Mouse (Mus musculus) forebrain, postnatal 0 days (tissue): ENCODE results near the gene Pnma3. TPM values are rescaled to one million over a fixed set of nuclear protein-coding genes. Genes with fewer than 3 reads are reported as not detected.
"Not testable (repeated sequence)": the region's sequence is repeated elsewhere in the genome, so short reads cannot be mapped to it uniquely, and the experiment has no call there.

Experiments
- ATAC-seq: fragments of 200-750 bp; cut with Nextera tagmentation; 2 replicates; pipeline ENCODE4 v1.8.0; 2017; ENCODE audit warnings: mild to moderate bottlenecking, moderate library complexity
- DNase-seq: peaks from one replicate; pipeline ENCODE4 v3.0.0-alpha.2; 2015
- H3K27ac ChIP-seq: fragments of 300-500 bp; sonication (generic); 2 replicates; pipeline ENCODE4 v1.5.1; 2014; ENCODE audit warnings: low read depth, mild to moderate bottlenecking, antibody characterized with exemption, low read length, moderate library complexity, mixed read lengths
- H3K27me3 ChIP-seq: fragments of 300-500 bp; sonication (generic); 2 replicates; pipeline ENCODE4 v1.6.1; 2014; ENCODE audit warnings: mild to moderate bottlenecking, low read length, mixed read lengths; ENCODE audit not compliant: insufficient read depth
- H3K36me3 ChIP-seq: fragments of 300-500 bp; sonication (generic); 2 replicates; pipeline ENCODE4 v1.6.1; 2014; ENCODE audit warnings: mild to moderate bottlenecking, moderate library complexity; ENCODE audit not compliant: insufficient read depth
- H3K4me1 ChIP-seq: fragments of 300-500 bp; sonication (generic); 2 replicates; pipeline ENCODE4 v1.6.1; 2014; ENCODE audit warnings: antibody characterized with exemption; ENCODE audit not compliant: insufficient read depth
- H3K4me2 ChIP-seq: fragments of 300-500 bp; sonication (generic); 2 replicates; pipeline ENCODE4 v1.6.1; 2014; ENCODE audit warnings: low read depth, mild to moderate bottlenecking, moderate library complexity
- H3K4me3 ChIP-seq: fragments of 300-500 bp; sonication (generic); 2 replicates; pipeline ENCODE4 v1.5.1; 2014; ENCODE audit warnings: low read depth, low read length, mixed read lengths
- H3K9ac ChIP-seq: fragments of 300-500 bp; sonication (generic); 2 replicates; pipeline ENCODE4 v1.6.1; 2014; ENCODE audit warnings: mild to moderate bottlenecking
- H3K9me3 ChIP-seq: fragments of 300-500 bp; sonication (generic); 2 replicates; pipeline ENCODE4 v1.6.1; 2016; ENCODE audit warnings: low read length
- CTCF ChIP-seq: sonication (generic); IDR thresholded peaks from 2 replicates; pipeline ENCODE4 v1.5.1; 2016; ENCODE audit warnings: antibody characterized with exemption, control low read depth, low read depth
- WGBS: fragments of 180-500 bp; shearing (Covaris S2); extraction: QIAGEN DNeasy Blood & Tissue Kit; methylation state at CpG from one replicate; pipeline ENCODE4 v1.1.7; 2014; 5-methylcytosine and 5-hydroxymethylcytosine counted together
- polyA plus RNA-seq: library from polyadenylated mRNA; unstranded; fragments of >200 nt; fragmentation: Nextera tagmentation; extraction: Ambion mirVana; gene quantifications from 2 replicates; pipeline ENCODE4 v1.2.1, GENCODE M21; 2015
- total RNA-seq: library from RNA; depleted of rRNA; stranded (reverse); fragments of >200 nt; gene quantifications from 2 replicates; pipeline ENCODE4 v1.2.3, GENCODE M21; 2014; rRNA removed

Pnma3 gene
- total and polyA plus RNA-seq, 2 experiments from 2014 or later, result 3.4 to 19.8 TPM

- ATAC-seq (peak; percentile 96), DNase-seq (peak; percentile 65)
- Histone ChIP-seq H3K4me1 (no peaks in the 10 kb centered on the region), H3K4me3 (peak overlapping the region; percentile 37), H3K36me3 (no peaks in the 10 kb centered on the region), H3K9me3 (no peaks in the 10 kb centered on the region), H3K9ac (peak overlapping the region; percentile 51), H3K4me2 (peak overlapping the region; percentile 55), H3K27ac (no peak overlapping the region), H3K27me3 (no peaks in the 10 kb centered on the region)
- WGBS, result 40% methylated on average over 24 of the region's 24 CpGs
- no peak for TF ChIP-seq CTCF
These were observed 824 bp upstream of the Pnma3 start for GRCm38 (mm10) chrX:73063512-73064414.

GRCm38 (mm10) chrX:73066765-73067312 lies 2.3 kb downstream of the Pnma3 start:
- not testable (repeated sequence) for H3K4me3 ChIP-seq, H3K36me3 ChIP-seq, H3K9ac ChIP-seq, DNase-seq, H3K9me3 ChIP-seq, H3K27me3 ChIP-seq, H3K4me1 ChIP-seq, H3K4me2 ChIP-seq, H3K27ac ChIP-seq, ATAC-seq
- WGBS, result no CpG with 5 or more reads among the region's 5 CpGs

- not testable (repeated sequence) for DNase-seq, H3K27ac ChIP-seq, H3K4me1 ChIP-seq, H3K9ac ChIP-seq, H3K4me3 ChIP-seq, H3K4me2 ChIP-seq, ATAC-seq, H3K27me3 ChIP-seq, H3K9me3 ChIP-seq, H3K36me3 ChIP-seq
- WGBS, result 84% methylated on average over 19 of the region's 19 CpGs
These were observed 17.9 kb downstream of the Pnma3 start, which contains the start of gene Xlr4a for GRCm38 (mm10) chrX:73082267-73083055. Gene Xlr4a, minus strand, starts transcription at chrX:73082478.

- H3K9ac ChIP-seq, H3K27ac ChIP-seq, H3K27me3 ChIP-seq, H3K9me3 ChIP-seq, ATAC-seq, H3K36me3 ChIP-seq, H3K4me1 ChIP-seq, H3K4me2 ChIP-seq, H3K4me3 ChIP-seq: not testable (repeated sequence)
- 79% methylated on average over 12 of the region's 13 CpGs for WGBS
- peak; percentile 0 for DNase-seq
These were observed 32.4 kb downstream of the Pnma3 start, which contains the start of gene Xlr3a for GRCm38 (mm10) chrX:73096941-73097508. Gene Xlr3a, minus strand, starts transcription at chrX:73097095.

GRCm38 (mm10) chrX:73116747-73117146 lies 52.2 kb downstream of the Pnma3 start, which contains the start of gene Gm14685:
Gene Gm14685, plus strand, starts transcription at chrX:73117047.
- ATAC-seq, H3K27ac ChIP-seq, H3K9me3 ChIP-seq, DNase-seq, H3K4me2 ChIP-seq, H3K9ac ChIP-seq, H3K36me3 ChIP-seq, H3K4me3 ChIP-seq, H3K4me1 ChIP-seq, H3K27me3 ChIP-seq: not testable (repeated sequence)
- WGBS, result no CpG with 5 or more reads among the region's 7 CpGs

Other genes starting within 250 kb of the Pnma3 start
- 3.8 and 5.8 TPM in 2 replicates for gene Gabrq, start 239.6 kb upstream of the Pnma3 start, total RNA-seq
- 0.99 and 1.8 TPM in 2 replicates for gene Gabrq, start 239.6 kb upstream of the Pnma3 start, polyA plus RNA-seq
- gene Cetn2, start 146.4 kb upstream of the Pnma3 start, total RNA-seq, result 41.4 and 47.1 TPM in 2 replicates
- 95.5 and 105 TPM in 2 replicates for gene Cetn2, start 146.4 kb upstream of the Pnma3 start, polyA plus RNA-seq
- 49.1 and 49.9 TPM in 2 replicates for gene Nsdhl, start 146.2 kb upstream of the Pnma3 start, total RNA-seq
- gene Nsdhl, start 146.2 kb upstream of the Pnma3 start, polyA plus RNA-seq, result 41.7 and 44.8 TPM in 2 replicates
- 0.77 and 1.9 TPM in 2 replicates for gene Zfp185, start 77.4 kb upstream of the Pnma3 start, total RNA-seq
- 0.80 and 1.2 TPM in 2 replicates for gene Zfp185, start 77.4 kb upstream of the Pnma3 start, polyA plus RNA-seq
- gene Pnma5, start 27.7 kb upstream of the Pnma3 start, total RNA-seq, result 0.08 and 0.67 TPM in 2 replicates
- 0.14 and 0.22 TPM in 2 replicates for gene Pnma5, start 27.7 kb upstream of the Pnma3 start, polyA plus RNA-seq
- not detected in 2 replicates for gene Xlr4a, start 17.7 kb downstream of the Pnma3 start, total RNA-seq
- 0.54 TPM in 1 of 2 replicates, not detected in the other for gene Xlr4a, start 17.7 kb downstream of the Pnma3 start, polyA plus RNA-seq
- gene Xlr3a, start 32.3 kb downstream of the Pnma3 start, total RNA-seq, result 2.3 and 2.7 TPM in 2 replicates
- 1.7 and 1.9 TPM in 2 replicates for gene Xlr3a, start 32.3 kb downstream of the Pnma3 start, polyA plus RNA-seq
- gene Gm14685, start 52.3 kb downstream of the Pnma3 start, total RNA-seq, result 0.77 and 2.0 TPM in 2 replicates
- 0.73 and 0.77 TPM in 2 replicates for gene Gm14685, start 52.3 kb downstream of the Pnma3 start, polyA plus RNA-seq
- not detected in 2 replicates for gene Xlr5b, start 84.0 kb downstream of the Pnma3 start, total RNA-seq
- not detected in 2 replicates for gene Xlr5b, start 84.0 kb downstream of the Pnma3 start, polyA plus RNA-seq
- 0.95 and 1.3 TPM in 2 replicates for gene DXBay18, start 84.7 kb downstream of the Pnma3 start, total RNA-seq
- 0.30 and 0.99 TPM in 2 replicates for gene DXBay18, start 84.7 kb downstream of the Pnma3 start, polyA plus RNA-seq
- not detected in 2 replicates for gene Spin2d, start 112.2 kb downstream of the Pnma3 start, total RNA-seq
- gene Spin2d, start 112.2 kb downstream of the Pnma3 start, polyA plus RNA-seq, result not detected in 2 replicates
- 4.9 and 5.3 TPM in 2 replicates for gene Xlr3b, start 127.4 kb downstream of the Pnma3 start, total RNA-seq
- gene Xlr3b, start 127.4 kb downstream of the Pnma3 start, polyA plus RNA-seq, result 5.1 and 10.8 TPM in 2 replicates
- 0.31 TPM in 1 of 2 replicates, not detected in the other for gene Xlr4b, start 149.5 kb downstream of the Pnma3 start, total RNA-seq
- gene Xlr4b, start 149.5 kb downstream of the Pnma3 start, polyA plus RNA-seq, result 0.17 and 0.79 TPM in 2 replicates
- 20.5 and 23.7 TPM in 2 replicates for gene F8a, start 163.5 kb downstream of the Pnma3 start, total RNA-seq
- 33.0 and 34.3 TPM in 2 replicates for gene F8a, start 163.5 kb downstream of the Pnma3 start, polyA plus RNA-seq
- not detected in 2 replicates for gene Xlr4c, start 178.3 kb downstream of the Pnma3 start, total RNA-seq
- 0.35 TPM in 1 of 2 replicates, not detected in the other for gene Xlr4c, start 178.3 kb downstream of the Pnma3 start, polyA plus RNA-seq
- not detected in 2 replicates for gene Xlr3c, start 200.6 kb downstream of the Pnma3 start, total RNA-seq
- 0.11 TPM in 1 of 2 replicates, not detected in the other for gene Xlr3c, start 200.6 kb downstream of the Pnma3 start, polyA plus RNA-seq
- gene Xlr5a, start 228.2 kb downstream of the Pnma3 start, total RNA-seq, result not detected in 2 replicates
- gene Xlr5a, start 228.2 kb downstream of the Pnma3 start, polyA plus RNA-seq, result not detected in 2 replicates
- not detected in 2 replicates for gene Xlr5c, start 228.2 kb downstream of the Pnma3 start, total RNA-seq
- not detected in 2 replicates for gene Xlr5c, start 228.2 kb downstream of the Pnma3 start, polyA plus RNA-seq